Mouse (Mus musculus) layer of hippocampus, adult 18-20 months (tissue): ENCODE results near the gene Zc3hav1. TPM values are rescaled to one million over a fixed set of nuclear protein-coding genes. Genes with fewer than 3 reads are reported as not detected.
A peak's percentile ranks its signal among the peaks of the same experiment; 100 is the strongest.

Experiments
- DNase-seq, 2 experiments: peaks; one replicate each; pipeline ENCODE4 v3.0.0; 2022; ENCODE audit warnings: low spot score in 2 of 2
- total RNA-seq, 2 experiments: library from RNA; stranded (reverse); gene quantifications; 2 replicates each; pipeline ENCODE4 v1.2.3; 2021

The Zc3hav1 gene
- total RNA-seq, 2 experiments from 2014 or later, result 5.1 to 7.1 TPM

DNA sequence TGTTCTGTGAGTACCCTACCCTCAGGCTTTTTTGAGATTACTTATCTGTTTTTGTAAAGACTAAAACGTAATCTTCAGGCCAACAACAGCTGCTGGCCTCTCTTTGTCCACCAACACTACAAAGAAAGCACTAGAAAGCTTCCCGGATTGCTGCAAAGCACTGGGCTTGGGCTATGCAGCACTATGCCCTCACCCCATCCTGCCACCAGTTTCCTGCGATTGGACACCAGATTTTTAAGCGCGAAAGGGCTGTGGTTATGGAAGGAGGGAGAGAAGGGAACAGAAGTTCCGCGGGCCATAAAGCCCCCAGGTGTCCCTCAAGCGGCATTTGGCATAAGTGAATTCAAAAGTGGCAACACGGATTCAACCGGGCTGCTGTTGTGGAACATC lies 56.2 kb downstream of the Zc3hav1 start:
- DNase-seq, result no peak

DNA sequence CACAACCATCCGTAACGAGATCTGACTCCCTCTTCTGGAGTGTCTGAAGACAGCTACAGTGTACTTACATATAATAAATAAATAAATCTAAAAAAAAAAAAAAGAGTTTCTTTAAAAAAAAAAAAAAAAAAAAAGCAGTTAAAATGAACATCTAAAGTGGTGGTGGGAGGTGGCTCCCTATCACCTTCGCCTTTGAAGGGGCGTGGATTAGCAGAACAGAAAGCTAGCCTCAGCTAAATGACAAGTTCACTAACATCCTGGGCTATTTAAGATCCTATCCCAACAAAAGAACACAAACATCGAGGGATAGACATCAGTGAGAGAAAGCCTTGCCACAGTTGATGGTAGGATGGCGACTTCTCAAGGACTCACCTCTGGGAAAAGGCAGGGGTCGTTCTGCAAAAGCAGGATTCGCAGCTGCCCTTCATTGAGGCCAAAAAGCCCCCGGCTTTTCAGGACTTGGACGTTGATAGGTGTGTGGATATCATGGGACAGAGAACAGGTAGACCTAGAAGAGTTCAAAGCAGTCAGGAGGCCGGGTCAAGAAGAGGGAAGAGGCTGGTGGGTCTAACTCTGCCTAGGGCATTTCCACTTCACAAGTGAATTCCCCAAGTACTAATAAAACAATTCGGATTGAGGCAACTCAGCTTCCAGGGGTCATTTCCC lies 56.7 kb downstream of the Zc3hav1 start:
- DNase-seq, result no peak

DNA sequence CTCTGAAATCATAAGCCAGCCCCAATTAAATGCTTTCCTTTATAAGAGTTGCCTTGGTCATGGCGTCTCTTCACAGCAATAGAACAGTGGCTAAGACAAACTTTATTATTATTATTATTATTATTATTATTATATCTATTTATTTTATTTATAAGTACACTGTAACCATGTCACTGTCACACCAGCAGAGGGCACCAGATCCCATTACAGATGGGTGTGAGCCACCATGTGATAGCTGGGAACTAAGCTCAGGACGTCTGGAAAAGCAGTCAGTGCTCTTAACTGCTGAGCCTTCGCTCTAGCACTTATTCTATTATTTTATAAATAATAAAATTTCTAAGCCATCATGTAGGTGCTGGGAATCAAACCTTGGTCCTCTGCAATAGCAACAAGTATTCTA lies 60.7 kb downstream of the Zc3hav1 start:
- DNase-seq, result no peak

DNA sequence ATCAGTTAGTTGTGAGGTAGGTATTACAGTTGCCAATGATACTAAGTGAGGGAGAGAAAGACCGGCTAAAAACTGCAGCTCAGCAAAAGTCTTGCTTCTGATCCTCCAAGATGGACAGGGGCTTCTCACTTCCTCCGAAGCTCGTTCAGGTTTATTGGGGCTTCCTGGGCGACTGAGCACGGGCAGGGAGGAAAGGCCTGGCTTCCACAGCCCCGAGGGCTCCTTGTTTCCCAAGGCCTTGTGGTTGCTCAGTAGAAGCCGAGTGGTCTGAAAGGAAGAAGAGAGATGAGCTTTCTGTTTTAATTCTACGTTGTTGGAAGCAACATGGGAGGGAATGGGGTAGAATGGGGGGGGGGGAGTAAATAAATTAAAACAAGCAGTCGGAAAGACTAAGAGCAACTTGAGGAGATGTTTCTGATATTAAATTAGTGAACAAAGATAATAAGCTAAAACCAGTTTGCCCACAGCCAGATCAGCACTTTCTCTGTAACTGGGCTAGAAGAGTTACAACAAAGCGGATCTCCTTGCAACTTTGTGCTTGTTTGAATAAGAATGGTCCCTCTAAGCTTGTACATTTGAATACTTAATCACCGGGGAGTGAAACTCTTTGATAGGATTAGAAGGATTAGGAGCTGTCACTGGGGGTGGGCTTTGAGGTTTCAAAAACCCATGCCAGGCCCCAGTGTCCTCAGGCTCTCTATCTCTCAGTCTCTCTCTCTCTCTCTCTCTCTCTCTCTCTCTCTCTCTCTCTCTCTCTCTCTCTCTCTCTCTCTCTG lies 61.3 kb downstream of the Zc3hav1 start:
- no peak for DNase-seq

DNA sequence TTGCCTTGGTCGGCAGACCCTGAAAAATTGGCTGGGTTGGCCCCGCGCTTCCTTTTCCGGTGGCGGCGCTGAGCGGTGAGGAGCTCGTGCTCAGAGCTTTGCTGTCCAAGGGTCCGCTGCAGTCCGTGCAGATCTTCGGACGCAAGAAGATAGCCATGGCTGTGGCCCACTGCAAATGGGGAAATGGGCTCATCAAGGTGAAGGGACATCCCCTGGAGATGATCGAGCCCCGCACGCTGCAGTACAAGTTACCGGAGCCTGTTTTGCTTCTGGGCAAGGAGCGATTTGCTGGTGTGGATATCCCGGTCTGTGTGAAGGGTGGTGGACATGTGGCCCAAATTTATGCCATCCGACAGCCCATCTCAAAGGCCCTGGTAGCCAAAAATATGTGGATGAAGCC lies 70.0 kb downstream of the Zc3hav1 start:
- DNase-seq, result no peak

DNA sequence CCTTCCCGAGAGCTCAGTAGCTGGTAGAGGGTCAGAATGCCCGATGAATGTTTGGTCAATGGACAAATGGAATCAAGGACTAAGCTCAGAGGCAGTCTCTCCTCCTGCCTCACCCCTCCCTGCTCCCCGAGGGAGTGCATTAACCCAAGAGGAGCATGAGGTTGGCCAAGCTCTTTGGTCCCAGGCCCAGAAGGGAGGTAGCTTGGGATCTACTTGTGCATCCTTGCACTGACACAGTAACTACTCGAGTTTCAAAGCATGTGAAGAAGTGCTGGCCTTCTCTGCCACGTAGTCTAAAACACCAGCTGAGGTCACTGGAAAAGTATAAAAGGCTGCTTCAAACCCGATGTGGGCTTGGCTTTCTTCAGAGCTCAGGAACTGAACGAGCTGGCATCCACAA lies 89.9 kb downstream of the Zc3hav1 start:
- DNase-seq, result no peak

DNA sequence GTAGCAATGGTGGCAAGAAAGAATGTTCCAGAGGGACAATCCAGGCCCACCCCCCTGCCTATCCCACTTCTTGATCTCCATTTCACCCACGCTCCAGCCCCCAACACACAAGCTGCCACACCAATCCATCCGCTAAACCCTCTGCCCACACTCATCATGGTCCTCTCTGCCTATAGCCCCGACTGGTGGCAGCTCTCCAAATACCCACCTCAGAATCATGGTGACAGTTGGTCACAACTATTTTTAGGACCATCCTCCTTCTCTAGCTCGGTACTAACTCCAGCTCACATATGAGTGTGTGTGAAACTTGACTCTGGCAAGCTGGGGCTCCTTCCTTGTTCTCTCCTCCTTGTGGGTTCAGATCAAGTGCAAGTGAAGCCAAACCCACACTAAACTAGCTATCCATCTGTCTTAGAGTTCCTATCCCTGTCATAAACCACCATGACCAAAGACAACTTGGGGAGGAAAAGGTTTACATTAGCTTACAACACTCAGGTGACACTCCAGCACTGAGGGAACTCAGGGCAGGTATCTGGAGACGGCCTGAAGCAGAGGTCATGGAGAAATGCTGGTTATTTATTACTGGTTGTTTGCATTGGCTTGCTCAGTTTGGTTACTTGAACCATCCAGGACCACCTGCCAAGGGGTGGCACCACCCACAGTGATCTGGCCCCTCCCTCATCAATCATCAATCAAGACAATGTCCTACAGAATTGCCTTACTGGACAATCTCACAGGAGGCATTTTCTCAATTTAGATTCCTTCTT lies 90.8 kb downstream of the Zc3hav1 start:
- peak; percentile 44 to 63 for DNase-seq

DNA sequence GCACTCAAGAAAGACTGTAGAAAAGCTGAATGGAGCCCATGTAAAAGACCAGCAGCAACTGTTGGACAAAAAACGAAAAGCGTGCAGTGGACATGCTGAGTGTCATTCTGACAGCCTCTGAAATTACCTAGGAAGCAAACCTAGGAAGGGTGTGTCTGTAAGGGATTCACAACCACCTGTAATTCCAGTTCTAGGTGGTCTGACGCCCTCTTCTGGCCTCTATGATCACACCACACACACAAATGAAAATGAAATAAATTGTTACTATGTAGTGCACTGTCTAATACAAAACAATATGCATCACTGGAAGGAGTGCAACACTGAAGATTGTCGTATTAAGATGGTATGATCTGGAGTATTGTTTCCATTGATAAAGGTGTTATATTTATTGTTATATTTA lies 92.5 kb downstream of the Zc3hav1 start:
- DNase-seq, result no peak

DNA sequence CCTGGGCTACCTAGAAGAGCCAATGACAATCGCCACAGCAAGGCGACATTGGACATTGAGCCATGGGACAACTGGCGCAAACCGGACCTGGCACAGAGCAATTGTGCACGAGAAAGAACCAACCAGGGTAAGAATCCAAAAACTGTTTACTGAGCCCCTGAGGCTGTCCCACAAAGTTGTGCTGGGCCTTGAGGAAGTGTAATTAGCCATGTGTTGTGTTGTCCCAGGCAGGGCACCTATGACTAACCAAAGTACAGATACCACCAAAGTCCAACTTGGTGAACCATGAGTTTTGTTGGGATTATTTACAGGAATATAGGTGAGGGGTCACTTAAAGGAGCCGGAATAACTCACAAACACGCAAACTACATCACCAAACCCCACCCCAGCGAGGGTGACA lies 96.9 kb downstream of the Zc3hav1 start:
- DNase-seq, result no peak

DNA sequence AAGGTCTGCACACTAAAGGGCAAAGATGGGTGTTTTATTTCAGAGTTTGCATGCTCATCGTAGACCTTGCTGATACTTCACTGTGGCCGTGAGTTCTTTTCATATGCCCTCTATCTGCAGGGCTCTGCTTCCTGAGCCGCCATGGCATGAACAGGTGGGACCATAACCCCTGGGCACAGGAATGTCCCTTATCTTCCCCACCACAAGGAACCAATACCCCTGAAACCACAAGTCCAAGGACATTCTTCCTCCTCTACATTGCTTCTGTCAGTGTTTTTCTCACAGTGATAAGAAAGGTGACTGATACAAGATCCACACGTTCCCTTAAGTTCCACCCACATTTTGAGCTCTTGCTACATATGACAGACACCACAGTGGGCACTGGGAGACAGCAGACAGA lies 97.6 kb downstream of the Zc3hav1 start:
- DNase-seq, result no peak

DNA sequence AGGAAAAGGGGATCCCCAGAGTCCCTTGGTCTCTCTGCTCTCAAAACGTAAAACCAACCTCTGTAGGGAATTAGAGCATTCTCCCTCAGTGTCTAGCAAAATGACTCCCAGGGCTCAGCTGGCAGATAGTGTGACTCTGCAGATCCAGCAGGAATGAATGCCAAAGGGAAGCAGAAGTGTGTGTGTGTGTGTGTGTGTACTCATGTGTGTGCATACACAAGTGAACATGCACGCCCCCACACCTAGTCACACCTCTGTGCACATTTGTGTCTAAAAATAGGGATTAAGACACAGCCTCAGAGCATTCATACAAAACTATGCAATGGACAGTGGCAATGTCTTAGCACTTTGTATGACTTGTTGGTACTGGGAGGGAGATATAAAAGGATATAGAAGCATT lies 98.6 kb downstream of the Zc3hav1 start:
- peak in 1 of 2 experiments; percentile 23 for DNase-seq

Other genes starting within 250 kb of the Zc3hav1 start
- not detected for gene Tmem213, start 245.3 kb downstream of the Zc3hav1 start, total RNA-seq
- gene Atp6v0a4, start 230.0 kb downstream of the Zc3hav1 start, total RNA-seq, result 1 to 10 TPM; 1.6 to 1.7 TPM
- gene D630045J12Rik, start 100.6 kb downstream of the Zc3hav1 start, total RNA-seq, result 10 to 100 TPM; 35.1 to 36.3 TPM
- gene Zc3hav1l, start 55.3 kb downstream of the Zc3hav1 start, total RNA-seq, result 1 to 10 TPM; 4.5 to 4.6 TPM
- gene Ttc26, start 26.9 kb upstream of the Zc3hav1 start, total RNA-seq, result 10 to 100 TPM; 12.0 to 12.7 TPM
- gene Ubn2, start 79.3 kb upstream of the Zc3hav1 start, total RNA-seq, result 10 to 100 TPM; 44.6 to 45.8 TPM
- 10 to 100 TPM; 52.9 to 55.7 TPM for gene Fmc1, start 178.9 kb upstream of the Zc3hav1 start, total RNA-seq
- 100 to 1,000 TPM; 153 to 160 TPM for gene Luc7l2, start 196.7 kb upstream of the Zc3hav1 start, total RNA-seq